Mouse (Mus musculus): ENCODE measurements around the gene Dcst1.

The Dcst1 gene

DNA sequence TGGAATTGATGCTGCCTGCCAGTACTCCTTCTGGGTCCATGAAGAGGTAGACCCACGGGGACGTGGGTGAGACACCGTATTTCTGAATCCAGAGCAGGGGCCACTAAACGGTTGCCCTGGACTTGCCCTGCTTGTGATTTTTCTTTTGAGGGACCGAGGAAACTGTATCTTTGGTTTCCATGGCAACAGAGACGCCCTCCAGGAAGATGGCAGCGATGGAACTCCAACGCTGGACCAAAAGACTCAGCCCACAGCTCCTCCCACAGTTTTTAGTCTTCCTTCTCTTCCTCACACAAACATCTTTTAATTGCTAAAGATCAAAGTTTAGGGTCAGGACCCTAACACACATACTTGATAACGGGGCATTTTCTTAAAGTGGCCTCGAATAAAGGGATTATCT lies 33.0 kb downstream of the Dcst1 start:
- no peak for DNase-seq (ENCODE audit: low spot score)

GRCm38 (mm10) chr3:89331561-89331960 lies 33.5 kb downstream of the Dcst1 start:
- no peak for DNase-seq (ENCODE audit: low spot score)

DNA sequence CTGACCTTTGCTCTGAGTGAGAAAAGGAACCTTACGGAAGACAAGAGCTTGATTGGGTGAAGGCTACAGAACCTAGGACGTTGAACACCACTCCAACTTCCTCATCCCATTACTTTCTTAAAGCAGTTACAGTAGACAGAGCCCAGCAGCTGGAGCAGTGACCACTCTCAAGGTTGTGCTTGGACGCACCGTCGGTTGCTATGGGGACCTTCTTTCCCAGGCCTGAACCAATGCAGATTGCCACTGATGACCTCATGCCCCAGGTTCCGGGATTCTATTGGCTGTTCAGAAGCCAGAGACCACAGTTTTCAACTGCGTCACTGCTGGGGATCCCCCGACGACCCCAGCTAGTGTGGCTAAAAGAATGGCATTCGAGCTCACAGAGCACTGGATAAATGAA lies 34.1 kb downstream of the Dcst1 start:
- DNase-seq (ENCODE audit: low spot score): no peak

- DNase-seq (ENCODE audit: low spot score): no peak
Observed at GRCm38 (mm10) chr3:89330346-89330745, 34.7 kb downstream of the Dcst1 start.

DNA sequence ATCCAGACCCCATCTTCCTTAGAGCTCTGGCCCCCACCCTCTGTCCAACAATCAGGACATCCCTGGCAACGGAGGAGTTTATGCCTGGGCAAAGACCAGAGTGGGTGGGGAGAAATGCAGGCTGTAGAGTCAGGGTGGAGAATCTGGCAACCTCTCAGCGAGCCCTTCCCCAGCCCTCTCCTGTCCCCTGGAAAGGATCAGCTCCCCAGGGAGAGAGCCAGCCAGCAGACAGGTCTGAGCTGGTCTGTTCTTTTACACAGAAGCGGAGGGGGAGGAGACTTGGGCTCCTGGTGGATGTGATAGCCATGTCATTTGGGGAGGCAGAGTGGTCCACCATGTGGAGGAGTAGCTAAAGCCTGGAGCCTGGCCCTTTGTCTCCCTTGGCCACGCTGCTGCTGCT lies 36.4 kb downstream of the Dcst1 start:
- DNase-seq (ENCODE audit: low spot score): no peak

DNA sequence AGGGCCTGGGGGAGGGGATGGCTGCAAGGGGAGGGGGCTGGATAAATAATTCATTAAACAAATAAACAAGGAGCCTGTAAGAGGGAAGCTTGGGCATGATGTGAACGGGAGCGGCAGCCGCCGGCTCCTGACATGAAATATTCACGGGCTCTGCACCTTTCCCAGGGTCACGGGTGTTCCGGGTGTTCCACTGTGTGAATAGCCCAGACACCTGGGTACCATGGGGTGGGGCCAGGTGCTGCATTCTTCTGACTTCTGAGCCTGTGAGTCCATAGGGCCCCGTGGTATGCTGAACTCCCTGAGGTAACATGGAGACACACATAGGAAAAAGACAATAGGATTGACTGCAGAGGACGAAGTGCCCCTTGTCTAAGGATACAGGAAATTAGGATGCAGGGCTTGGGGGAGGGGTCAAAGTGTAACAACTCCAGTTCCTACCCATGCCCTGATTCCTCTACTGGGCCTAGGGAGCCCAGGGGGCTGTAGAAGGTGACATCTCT lies 37.6 kb downstream of the Dcst1 start:
- no peak for DNase-seq (ENCODE audit: low spot score)

DNA sequence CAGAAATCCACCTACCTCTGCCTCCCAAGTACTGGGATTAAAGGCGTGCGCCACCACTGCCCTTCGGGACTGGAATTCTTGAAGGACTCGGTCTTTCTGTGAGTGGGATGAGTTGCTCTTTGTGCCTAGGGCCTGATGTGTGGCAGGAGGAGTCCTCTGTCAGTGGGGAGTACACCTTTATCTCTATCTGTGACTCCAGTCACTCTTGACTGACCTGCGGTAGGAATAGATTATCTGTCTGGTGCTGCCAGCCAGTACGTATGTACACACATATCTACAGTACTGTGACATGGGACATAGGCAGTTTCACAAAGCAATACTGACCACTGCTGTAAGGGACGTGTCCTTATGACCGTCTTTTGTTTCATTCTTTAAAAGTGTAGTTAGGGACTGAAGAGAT lies 39.2 kb downstream of the Dcst1 start:
- DNase-seq (ENCODE audit: low spot score): no peak

DNA sequence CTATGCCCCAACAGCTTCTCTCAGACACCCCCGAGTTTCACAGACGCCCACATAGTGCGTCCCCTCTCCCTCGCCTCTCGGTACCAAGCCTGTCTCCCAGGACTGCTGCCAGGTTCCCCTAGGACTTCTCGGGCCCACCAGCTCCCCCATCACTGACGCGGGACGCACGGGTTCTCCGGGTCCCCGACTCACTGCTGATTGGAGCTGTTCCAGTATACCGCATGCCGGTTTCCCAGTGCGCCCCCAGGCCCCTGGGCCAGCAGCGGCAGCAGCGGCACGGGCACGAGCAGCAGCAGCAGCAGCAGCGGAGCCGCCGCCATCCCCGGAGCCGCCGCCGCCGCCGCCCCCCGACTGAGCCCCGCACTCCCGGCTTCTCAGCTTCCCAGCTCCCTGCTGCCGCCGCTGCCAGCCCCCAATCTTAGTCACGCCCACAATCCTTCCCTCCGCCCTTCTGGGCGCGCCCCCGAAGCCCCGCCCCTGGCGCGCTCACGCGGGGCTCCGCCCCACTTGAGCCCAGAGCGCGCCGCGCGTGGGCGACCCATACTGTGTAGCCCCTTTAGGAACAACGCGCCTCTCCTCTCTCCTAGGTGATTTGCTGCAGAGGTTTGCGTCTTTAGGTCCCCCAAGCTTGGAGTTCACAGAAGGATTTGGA lies 42.4 kb downstream of the Dcst1 start, which contains the start of gene Efna3:
TSS of gene Efna3 (minus strand) at position 452 of the 652 bp plus-strand sequence.
- DNase-seq (ENCODE audit: low spot score): no peak

DNA sequence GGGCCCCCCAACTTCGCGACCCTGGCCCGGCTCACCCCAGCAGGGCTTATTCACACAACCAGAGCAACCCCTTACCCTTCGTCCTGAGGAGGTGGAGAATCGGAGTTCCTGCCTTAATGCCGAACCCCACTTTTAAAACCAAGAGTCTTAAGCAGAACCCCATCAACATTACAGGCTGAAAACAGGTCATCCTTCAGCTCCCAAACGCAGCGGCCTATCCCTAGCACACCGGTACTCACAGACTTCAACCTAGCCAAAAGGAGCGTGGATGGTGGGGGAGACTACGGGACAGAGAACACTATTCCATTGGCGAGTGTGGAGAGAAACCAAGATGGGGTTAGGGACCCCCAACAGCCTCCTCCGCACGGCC lies 42.9 kb downstream of the Dcst1 start:
- DNase-seq (ENCODE audit: low spot score): no peak

- DNase-seq (ENCODE audit: low spot score): no peak
Observed at GRCm38 (mm10) chr3:89321183-89322130, 43.6 kb downstream of the Dcst1 start.

GRCm38 (mm10) chr3:89320581-89321182 lies 44.4 kb downstream of the Dcst1 start:
- no peak for DNase-seq (ENCODE audit: low spot score)

DNA sequence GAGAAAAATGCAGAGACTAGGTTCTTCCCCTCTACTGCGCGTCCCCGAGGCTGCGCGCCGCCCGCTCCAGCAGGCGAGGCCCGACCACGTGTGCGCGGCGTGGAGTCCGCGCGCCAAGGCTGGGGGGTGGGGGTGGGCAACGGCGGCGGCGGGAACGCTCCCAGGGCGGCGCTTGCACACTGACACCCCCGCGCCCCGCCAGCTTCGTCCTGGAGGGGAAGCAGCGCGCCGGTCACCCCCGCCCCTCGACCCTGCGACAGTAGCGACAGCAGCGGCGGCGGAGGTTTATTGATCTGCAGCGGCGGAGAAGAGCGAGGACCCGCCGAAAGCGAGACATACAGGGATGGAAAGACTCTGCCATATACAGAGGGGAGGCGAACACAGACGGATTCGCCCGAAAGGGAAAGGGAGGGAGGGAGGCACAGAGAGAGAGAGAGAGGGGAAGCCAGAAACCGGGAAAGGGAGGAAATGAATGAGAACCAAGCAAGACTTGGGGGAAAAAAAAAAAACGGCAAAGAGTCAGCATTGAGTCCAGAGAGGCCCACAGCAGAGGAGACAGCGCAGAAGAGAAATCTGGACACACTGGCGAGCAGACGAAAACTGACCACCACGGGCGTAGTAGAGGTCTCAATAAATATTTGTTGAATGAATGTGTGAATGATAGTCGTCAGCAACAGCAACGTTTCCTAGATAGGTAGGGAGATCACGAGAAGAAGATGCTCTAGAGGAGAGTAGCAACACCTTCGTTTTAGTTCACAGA lies 45.3 kb downstream of the Dcst1 start:
- no peak for DNase-seq (ENCODE audit: low spot score)

- no peak for DNase-seq (ENCODE audit: low spot score)
Observed at GRCm38 (mm10) chr3:89318971-89319590, 46.0 kb downstream of the Dcst1 start.

GRCm38 (mm10) chr3:89318316-89318715 lies 46.7 kb downstream of the Dcst1 start:
- DNase-seq (ENCODE audit: low spot score): no peak

- no peak for DNase-seq (ENCODE audit: low spot score)
Observed at GRCm38 (mm10) chr3:89317246-89317645, 47.8 kb downstream of the Dcst1 start.

- peak; percentile 69 for DNase-seq (ENCODE audit: low spot score)
Observed at GRCm38 (mm10) chr3:89316833-89317232, 48.2 kb downstream of the Dcst1 start.

- no peak for DNase-seq (ENCODE audit: low spot score)
Observed at GRCm38 (mm10) chr3:89315930-89316831, 48.9 kb downstream of the Dcst1 start.

DNA sequence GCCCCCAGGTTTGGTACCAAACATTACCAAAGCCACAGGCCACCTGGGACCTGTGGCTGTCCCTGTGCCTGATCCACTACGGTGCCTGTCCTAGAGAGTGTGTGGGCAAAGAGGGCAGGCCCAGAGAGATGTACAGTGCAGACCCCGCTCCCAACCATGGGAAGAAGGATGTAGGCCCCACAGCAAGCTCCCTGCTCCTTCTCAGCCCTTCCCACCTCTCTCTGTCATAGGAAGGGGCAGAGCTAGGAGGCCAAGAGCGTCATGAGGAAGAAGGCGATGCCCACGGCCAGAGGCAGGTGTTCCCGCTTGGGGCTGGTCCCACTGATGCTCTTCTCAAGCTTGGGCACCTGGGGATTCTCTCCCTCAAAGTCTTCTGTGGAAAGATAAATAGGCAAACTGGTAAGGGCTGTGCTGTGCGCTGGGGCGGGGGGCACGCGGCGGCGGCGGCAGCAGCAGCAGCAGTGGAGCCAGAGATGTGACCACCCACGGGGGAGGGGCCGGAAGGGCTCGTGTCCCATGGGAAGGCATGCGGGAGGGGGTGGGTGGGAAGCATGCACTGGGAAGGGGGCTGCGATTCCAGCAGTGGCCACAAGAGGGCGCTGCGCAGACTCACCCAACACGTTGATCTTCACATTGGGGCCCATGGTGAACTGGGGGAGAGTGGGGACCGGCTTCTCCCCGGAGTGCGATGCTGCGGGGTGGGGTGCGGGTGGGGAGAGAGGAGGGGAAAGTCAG lies 49.7 kb downstream of the Dcst1 start:
- no peak for DNase-seq (ENCODE audit: low spot score)

- DNase-seq (ENCODE audit: low spot score): no peak
Observed at GRCm38 (mm10) chr3:89314791-89315190, 50.3 kb downstream of the Dcst1 start.

- DNase-seq (ENCODE audit: low spot score): no peak
Observed at GRCm38 (mm10) chr3:89314340-89314739, 50.7 kb downstream of the Dcst1 start.

Data from ovary, postnatal 10 days (tissue).